Mouse (Mus musculus) stomach, embryonic 15.5 days (tissue): ENCODE measurements at regions not wholly inside any gene's neighbourhood (a gene's known extent, or its start where the extent isn't known, plus 50 kb on each side); places are given as distances from the start of the nearest gene placed in this dataset.

Experiments used
- ATAC-seq: fragments of 200-750 bp; cut with Nextera tagmentation; 2 replicates; pipeline ENCODE4 v1.8.0; 2017; ENCODE audit warnings: low read depth, moderate number of reproducible peaks, moderate TSS enrichment; ENCODE audit not compliant: insufficient read depth, low FRiP score
- H3K27ac ChIP-seq: fragments of 300-500 bp; sonication (generic); 2 replicates; pipeline ENCODE4 v1.5.1; 2015; ENCODE audit warnings: mild to moderate bottlenecking, inconsistent platforms
- H3K27me3 ChIP-seq: fragments of 300-500 bp; sonication (generic); replicated peaks from 2 replicates; pipeline ENCODE4 v1.6.1; 2015; ENCODE audit warnings: inconsistent platforms
- H3K36me3 ChIP-seq: fragments of 300-500 bp; sonication (generic); 2 replicates; pipeline ENCODE4 v1.6.1; 2015; ENCODE audit warnings: inconsistent platforms
- H3K4me1 ChIP-seq: fragments of 300-500 bp; sonication (generic); 2 replicates; pipeline ENCODE4 v1.6.1; 2015; ENCODE audit warnings: inconsistent platforms
- H3K4me2 ChIP-seq: fragments of 300-500 bp; sonication (generic); 2 replicates; pipeline ENCODE4 v1.6.1; 2015; ENCODE audit warnings: mild to moderate bottlenecking, inconsistent platforms
- H3K4me3 ChIP-seq: fragments of 300-500 bp; sonication (generic); replicated peaks from 2 replicates; pipeline ENCODE4 v1.5.1; 2015; ENCODE audit warnings: inconsistent platforms
- H3K9ac ChIP-seq: fragments of 300-500 bp; sonication (generic); 2 replicates; pipeline ENCODE4 v1.6.1; 2015; ENCODE audit warnings: inconsistent platforms
- H3K9me3 ChIP-seq: fragments of 300-500 bp; sonication (generic); 2 replicates; pipeline ENCODE4 v1.6.1; 2016; ENCODE audit warnings: inconsistent platforms
- WGBS: fragments of 180-500 bp; shearing (Covaris S2); methylation state at CpG from one replicate; pipeline ENCODE4 v1.1.7; 2015; 5-methylcytosine and 5-hydroxymethylcytosine counted together

DNA sequence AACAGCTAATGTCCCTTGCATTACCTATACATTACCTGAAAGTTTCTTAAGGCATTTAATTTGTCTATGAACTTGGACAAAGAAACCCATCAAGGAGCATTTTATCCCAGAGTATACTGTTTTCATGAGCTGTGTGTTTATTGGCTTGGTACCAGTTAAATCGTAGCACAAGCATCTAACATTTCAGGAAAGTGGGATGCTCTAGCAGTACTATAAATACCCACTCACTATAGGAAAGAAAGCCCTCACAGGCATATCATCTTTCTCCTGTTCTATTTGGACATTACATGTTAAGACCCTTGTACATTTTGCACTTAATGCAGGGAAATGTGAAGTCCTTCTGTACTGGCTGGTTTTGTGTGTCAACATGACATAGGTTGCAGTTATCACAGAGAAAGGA lies 163.9 kb downstream of the Ptprc start:
- H3K9me3 ChIP-seq, result no peaks in the 10 kb centered on the region
- H3K27ac ChIP-seq, result no peak overlapping the region
- H3K4me1 ChIP-seq, result 0 out of 2 replicates have a peak, but pooled peaks cover 2% of the 10 kb centered on the region
- H3K36me3 ChIP-seq, result no peaks in the 10 kb centered on the region
- no peak overlapping the region for H3K9ac ChIP-seq
- no peak overlapping the region for H3K4me2 ChIP-seq
- WGBS, result 44% methylated on average over 1 of the region's 1 CpGs
- H3K4me3 ChIP-seq, result no peak overlapping the region
- H3K27me3 ChIP-seq, result no peaks in the 10 kb centered on the region
- ATAC-seq, result no peak

DNA sequence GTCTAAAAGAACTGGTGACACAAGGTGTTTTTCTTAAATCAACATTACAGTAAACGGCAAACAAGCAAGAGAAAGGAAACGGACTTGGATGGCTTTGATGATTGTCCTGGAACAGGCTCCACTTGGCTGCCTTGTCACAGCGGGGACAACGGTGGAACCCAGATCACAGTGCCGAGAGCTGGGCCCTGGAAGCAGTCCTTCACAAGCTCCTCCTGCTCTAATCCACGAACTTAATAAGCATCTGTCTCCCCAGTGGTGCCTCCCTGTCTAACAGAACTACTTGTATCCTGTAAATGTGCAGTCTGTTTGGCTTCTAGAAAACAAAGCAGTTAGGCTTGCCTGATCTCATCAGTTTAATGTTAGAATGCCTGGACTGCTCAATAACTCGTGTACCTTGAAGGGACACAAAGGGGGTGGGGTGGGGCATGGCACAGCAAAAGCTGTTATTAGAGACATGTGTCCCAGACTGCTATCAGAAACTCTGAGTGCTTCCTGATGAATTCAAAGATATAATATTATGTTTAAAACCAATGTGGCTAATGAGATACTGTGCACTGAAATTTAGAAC lies 164.5 kb downstream of the Ptprc start:
- Histone ChIP-seq H3K27ac (no peak overlapping the region), H3K4me3 (no peak overlapping the region), H3K9ac (no peak overlapping the region), H3K36me3 (no peaks in the 10 kb centered on the region), H3K27me3 (no peaks in the 10 kb centered on the region), H3K9me3 (no peaks in the 10 kb centered on the region), H3K4me1 (0 out of 2 replicates have a peak, but pooled peaks cover 2% of the 10 kb centered on the region), H3K4me2 (no peak overlapping the region)
- no peak for ATAC-seq
- WGBS, result 42% methylated on average over 7 of the region's 7 CpGs

DNA sequence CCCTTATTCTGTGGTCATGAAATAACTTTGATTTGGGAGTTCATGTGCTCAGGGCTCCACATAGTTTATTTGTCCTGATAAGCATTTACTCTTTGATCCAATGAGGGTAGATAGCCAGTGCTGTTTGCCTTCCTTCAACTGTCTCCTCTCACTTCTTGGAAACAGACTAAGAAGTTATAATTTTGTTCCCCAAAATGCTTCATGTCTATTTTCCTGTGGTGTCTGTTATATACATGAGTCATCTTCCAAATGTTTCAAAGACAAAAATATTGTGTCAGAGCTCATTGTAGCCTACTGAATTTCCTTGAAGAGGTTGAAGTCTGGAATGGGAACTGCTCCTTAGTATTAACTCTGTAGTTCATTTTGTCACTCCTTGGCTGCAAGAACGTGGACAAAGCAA lies 168.7 kb downstream of the Ptprc start:
- Histone ChIP-seq H3K27me3 (no peaks in the 10 kb centered on the region), H3K27ac (no peak overlapping the region), H3K9me3 (no peaks in the 10 kb centered on the region), H3K4me2 (no peak overlapping the region), H3K9ac (no peak overlapping the region), H3K4me3 (no peak overlapping the region), H3K36me3 (no peaks in the 10 kb centered on the region), H3K4me1 (0 out of 2 replicates have a peak, but pooled peaks cover 2% of the 10 kb centered on the region)
- 50% methylated on average over 1 of the region's 1 CpGs for WGBS
- no peak for ATAC-seq

DNA sequence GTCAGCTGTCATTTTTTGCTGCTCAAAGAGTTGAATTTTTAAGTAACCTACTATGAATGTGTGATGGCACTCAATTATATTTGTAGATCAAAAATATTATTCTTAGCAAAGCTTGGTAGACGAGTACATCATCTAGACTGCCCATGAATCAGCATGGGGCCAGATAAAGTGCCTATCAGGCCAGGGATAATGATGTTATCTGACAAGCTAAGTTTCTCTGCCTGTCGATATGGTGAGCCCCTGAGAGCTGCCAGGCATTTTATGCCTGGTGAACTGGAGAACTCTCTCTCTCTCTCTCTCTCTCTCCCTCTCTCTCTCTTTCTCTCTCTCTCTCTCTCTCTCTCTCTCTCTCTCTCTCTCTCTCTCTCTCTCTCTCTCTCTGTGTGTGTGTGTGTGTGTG lies 171.2 kb downstream of the Ptprc start:
- Histone ChIP-seq H3K27me3 (no peaks in the 10 kb centered on the region), H3K4me2 (no peak overlapping the region), H3K36me3 (no peaks in the 10 kb centered on the region), H3K9me3 (no peaks in the 10 kb centered on the region), H3K4me1 (no peaks in the 10 kb centered on the region), H3K4me3 (no peak overlapping the region), H3K9ac (no peak overlapping the region), H3K27ac (no peak overlapping the region)
- ATAC-seq, result no peak
- WGBS, result 58% methylated on average over 2 of the region's 2 CpGs

DNA sequence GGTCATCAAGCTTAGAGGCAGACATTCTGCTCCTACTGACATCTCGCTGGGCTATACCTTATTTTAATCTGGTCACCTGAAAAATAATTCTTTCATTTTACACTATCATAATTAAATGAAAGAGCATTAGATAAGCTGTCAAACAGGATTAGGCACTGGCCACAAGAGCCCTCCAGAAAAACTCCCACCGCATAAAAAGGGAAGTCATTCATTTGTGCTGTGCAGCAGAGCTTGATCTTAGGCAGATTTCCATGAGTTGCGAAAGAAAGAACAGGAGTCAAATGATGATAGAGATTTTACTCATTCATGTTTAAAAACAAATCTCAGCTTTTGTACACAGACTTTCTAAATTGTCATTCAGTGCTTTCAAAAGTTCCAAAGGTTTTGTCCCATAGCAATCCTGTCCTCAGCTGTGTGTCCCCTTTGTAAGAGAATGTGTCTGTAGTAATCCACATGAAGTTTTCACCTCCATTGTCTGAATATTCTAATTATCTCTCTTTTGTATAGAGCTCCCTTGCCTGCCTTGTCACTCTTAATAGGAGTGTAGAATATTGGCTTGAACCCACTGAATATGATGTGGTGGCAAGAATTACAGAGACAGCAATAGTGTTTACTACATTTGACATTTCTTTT lies 176.1 kb downstream of the Ptprc start:
- no peak overlapping the region for H3K9ac ChIP-seq
- H3K27ac ChIP-seq, result no peak overlapping the region
- no peak for ATAC-seq
- no peaks in the 10 kb centered on the region for H3K36me3 ChIP-seq
- H3K4me1 ChIP-seq, result no peaks in the 10 kb centered on the region
- H3K9me3 ChIP-seq, result no peaks in the 10 kb centered on the region
- H3K27me3 ChIP-seq, result no peaks in the 10 kb centered on the region
- H3K4me2 ChIP-seq, result no peak overlapping the region
- 75% methylated on average over 3 of the region's 3 CpGs for WGBS
- no peak overlapping the region for H3K4me3 ChIP-seq

DNA sequence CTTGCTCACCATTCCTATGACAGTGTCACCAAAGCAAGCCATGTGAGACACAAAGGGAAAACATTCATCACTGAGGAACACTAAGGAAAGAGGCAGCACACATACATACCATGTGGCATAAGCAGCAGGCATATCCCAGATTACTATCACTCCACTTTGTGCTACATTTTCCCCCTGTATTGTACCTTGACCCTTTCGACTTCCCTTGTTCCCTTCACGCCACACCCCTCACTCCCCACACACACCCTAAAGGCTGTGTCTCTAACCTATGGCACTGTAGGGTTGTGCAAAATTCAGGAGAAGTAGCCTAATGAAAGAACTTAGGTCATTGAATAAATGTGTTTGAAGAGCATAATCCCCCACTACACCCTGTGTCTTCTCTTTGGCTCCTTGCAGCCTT lies 179.5 kb downstream of the Ptprc start:
- H3K4me2 ChIP-seq, result no peak overlapping the region
- H3K27me3 ChIP-seq, result no peaks in the 10 kb centered on the region
- no peak overlapping the region for H3K4me3 ChIP-seq
- H3K9ac ChIP-seq, result no peak overlapping the region
- H3K27ac ChIP-seq, result no peak overlapping the region
- H3K9me3 ChIP-seq, result no peaks in the 10 kb centered on the region
- 85% methylated on average over 2 of the region's 2 CpGs for WGBS
- H3K36me3 ChIP-seq, result no peaks in the 10 kb centered on the region
- H3K4me1 ChIP-seq, result no peaks in the 10 kb centered on the region
- ATAC-seq, result no peak

DNA sequence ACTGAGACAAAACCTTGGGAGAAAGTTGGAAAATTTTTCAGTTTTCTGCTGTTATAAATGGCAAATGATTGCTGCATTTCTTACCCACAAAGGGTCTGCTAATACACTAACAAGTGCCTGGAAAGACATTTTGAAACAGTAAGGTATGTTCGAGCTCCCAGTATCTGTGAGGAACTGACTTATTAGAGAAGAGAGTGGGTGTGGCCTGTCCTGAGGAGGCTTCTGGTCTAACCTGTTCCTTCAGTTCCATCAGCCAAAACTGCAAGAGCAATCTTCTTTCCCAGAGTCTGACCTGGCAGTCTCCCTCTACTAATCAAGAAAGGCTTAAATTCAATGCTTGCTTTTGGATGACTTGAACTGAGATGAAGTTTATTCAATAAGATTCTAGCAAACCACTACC lies 183.6 kb downstream of the Ptprc start:
- H3K27ac ChIP-seq, result no peak overlapping the region
- no peaks in the 10 kb centered on the region for H3K36me3 ChIP-seq
- 74% methylated on average over 1 of the region's 1 CpGs for WGBS

DNA sequence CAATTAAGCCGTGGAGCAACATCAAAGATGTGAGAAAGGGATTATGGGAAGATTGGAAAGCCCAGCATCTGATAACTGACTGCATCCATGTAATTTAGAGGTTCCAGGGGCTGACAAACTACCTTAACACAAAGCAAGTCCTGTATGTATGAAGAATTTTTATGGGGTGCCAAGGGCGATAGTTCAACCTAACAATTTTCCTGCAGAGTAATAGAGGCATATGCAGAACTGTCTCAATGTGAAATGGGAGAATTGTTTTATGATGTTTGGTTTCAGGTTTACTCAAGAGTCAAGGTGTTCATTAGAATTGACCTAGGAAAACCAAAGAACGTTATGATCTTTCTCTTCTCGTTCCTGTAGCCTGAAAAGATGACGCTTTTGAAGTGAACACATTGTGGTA lies 184.1 kb downstream of the Ptprc start:
- 83% methylated on average over 5 of the region's 5 CpGs for WGBS
- H3K36me3 ChIP-seq, result no peaks in the 10 kb centered on the region

More for the DNA sequence above, 183.6 kb downstream of the Ptprc start:
- Histone ChIP-seq H3K4me3 (no peak overlapping the region), H3K4me1 (no peaks in the 10 kb centered on the region), H3K4me2 (no peak overlapping the region), H3K9ac (no peak overlapping the region), H3K27me3 (no peaks in the 10 kb centered on the region), H3K9me3 (no peaks in the 10 kb centered on the region)
- ATAC-seq, result no peak

DNA sequence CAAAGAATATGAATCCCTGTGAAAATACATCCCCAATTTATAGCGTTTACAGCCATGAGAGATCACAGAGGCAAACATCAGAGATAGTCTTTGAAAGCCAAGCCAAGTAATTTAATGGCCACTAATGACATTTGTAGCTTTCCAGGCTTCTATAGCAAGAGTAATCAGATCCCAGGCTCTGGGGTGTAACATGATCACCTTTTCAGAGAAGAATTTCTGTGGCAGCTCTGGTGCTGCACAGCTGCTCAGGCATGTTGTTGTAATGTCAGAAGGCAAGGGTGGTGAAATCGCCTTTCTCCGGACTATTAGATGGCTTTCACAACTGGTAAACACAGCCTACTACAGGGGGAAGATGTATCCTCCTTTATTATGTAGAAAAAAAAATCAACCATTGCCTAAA lies 202.1 kb downstream of the Ptprc start:
- Histone ChIP-seq H3K4me3 (no peak overlapping the region), H3K4me2 (no peak overlapping the region), H3K9me3 (no peaks in the 10 kb centered on the region), H3K4me1 (no peaks in the 10 kb centered on the region), H3K27me3 (no peaks in the 10 kb centered on the region), H3K9ac (no peak overlapping the region), H3K36me3 (no peaks in the 10 kb centered on the region), H3K27ac (no peak overlapping the region)
- ATAC-seq, result no peak
- WGBS, result 44% methylated on average over 3 of the region's 3 CpGs

More for the DNA sequence above, 184.1 kb downstream of the Ptprc start:
- H3K9ac ChIP-seq, result no peak overlapping the region
- H3K4me1 ChIP-seq, result no peaks in the 10 kb centered on the region
- no peak for ATAC-seq
- H3K4me3 ChIP-seq, result no peak overlapping the region
- no peak overlapping the region for H3K4me2 ChIP-seq
- H3K27ac ChIP-seq, result no peak overlapping the region
- no peaks in the 10 kb centered on the region for H3K27me3 ChIP-seq
- H3K9me3 ChIP-seq, result no peaks in the 10 kb centered on the region

DNA sequence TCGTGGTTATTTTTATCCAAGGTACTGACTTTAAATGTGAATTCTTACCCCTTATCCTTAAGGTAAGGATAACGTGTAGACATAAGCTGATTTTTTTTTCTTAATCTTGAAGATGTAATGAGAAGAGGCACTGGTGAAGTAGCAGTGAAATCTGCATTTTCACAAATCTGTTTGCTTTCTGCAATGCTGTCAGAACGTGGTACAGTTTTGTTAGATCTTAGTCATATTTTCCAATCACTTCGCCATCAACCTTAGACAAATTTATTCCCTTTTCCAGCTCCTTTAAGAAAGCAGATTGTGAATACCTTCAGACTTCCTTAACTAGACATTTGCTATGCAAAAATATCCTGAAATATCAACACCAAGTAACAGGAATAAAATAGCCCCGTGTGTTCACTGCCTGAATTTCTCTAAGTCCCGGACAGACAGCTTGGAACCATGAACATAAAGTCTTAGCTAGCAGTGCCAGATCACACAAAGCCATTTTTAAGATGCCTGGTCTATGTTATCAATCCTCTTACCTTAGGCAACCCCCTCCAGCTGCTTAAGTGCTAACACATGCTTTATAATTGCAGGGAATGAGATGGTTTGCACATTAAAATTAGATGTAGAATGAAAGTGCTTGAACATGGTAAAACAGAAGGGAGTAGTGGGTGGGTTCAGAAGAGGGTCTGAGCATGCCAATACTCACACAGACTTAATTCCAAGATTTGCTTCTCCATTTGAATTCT lies 202.7 kb downstream of the Ptprc start:
- no peak overlapping the region for H3K9ac ChIP-seq
- H3K9me3 ChIP-seq, result no peaks in the 10 kb centered on the region
- H3K4me3 ChIP-seq, result no peak overlapping the region
- ATAC-seq, result no peak
- WGBS, result 64% methylated on average over 6 of the region's 6 CpGs
- H3K27ac ChIP-seq, result no peak overlapping the region
- H3K4me2 ChIP-seq, result no peak overlapping the region
- no peaks in the 10 kb centered on the region for H3K36me3 ChIP-seq
- no peaks in the 10 kb centered on the region for H3K27me3 ChIP-seq
- H3K4me1 ChIP-seq, result no peaks in the 10 kb centered on the region

DNA sequence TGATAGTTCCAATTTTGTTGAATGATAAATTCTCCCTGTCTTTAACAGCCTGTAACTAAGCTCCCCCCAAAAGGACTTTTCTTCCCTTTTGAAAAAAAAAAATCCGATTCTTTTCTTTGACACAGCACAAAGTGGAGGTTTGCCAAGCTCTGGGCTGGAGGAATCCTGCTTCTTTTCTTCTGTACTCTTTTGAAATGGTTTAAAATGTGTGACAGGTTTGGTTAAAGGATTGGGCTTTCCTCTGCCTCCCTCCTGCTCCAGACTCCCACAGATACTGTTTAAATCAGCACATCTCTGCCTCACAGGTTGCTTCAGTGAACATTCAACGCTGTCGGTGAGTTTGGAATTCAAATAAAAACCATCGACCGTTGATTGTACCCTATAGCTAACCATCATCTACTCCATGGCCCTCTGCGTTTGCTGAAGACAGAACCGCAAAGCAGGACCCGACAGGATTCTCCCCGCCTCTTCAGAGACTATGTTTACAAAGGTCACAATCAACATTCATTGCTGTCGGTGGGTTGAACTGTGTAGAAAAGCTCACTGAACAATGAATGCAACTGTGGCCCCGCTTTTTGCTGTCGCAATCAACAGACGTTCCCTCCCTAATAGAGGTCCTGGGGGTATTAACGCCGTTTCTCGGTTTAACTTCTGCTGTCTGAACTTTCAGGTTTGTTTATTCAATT lies 209.2 kb downstream of the Ptprc start:
- ATAC-seq, result no peak
- H3K27me3 ChIP-seq, result no peaks in the 10 kb centered on the region
- H3K27ac ChIP-seq, result no peak overlapping the region
- H3K36me3 ChIP-seq, result peaks cover 5% of the 10 kb centered on the region; the same call in 1 of the 2 replicates
- no peaks in the 10 kb centered on the region for H3K9me3 ChIP-seq
- WGBS, result 59% methylated on average over 16 of the region's 16 CpGs
- no peaks in the 10 kb centered on the region for H3K4me1 ChIP-seq
- H3K4me3 ChIP-seq, result no peak overlapping the region
- no peak overlapping the region for H3K4me2 ChIP-seq
- no peak overlapping the region for H3K9ac ChIP-seq

DNA sequence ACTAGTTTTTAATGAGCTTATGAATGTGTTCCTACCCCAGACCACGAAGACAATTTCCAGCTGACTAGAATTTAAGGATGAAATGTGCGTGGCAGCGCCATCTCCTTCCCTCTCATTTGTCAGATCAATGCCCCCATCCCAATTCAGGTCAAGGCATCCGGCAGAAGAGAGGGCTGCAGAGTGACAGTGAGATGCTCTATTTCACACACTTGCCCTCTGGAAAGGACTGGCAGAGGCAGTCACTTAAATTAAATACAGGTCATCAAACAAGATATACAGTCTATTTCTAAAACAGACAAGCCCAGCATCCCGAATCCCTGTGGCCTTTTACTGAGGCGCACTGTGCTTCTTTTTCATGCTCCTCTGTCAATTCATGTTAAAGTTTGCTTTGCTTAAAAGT lies 211.9 kb downstream of the Ptprc start:
- no peak for ATAC-seq
- H3K36me3 ChIP-seq, result peaks cover 8% of the 10 kb centered on the region; the same call in 1 of the 2 replicates
- no peaks in the 10 kb centered on the region for H3K4me1 ChIP-seq
- H3K4me3 ChIP-seq, result no peak overlapping the region
- 81% methylated on average over 6 of the region's 6 CpGs for WGBS
- H3K9ac ChIP-seq, result no peak overlapping the region
- no peak overlapping the region for H3K27ac ChIP-seq
- no peak overlapping the region for H3K4me2 ChIP-seq
- H3K9me3 ChIP-seq, result no peaks in the 10 kb centered on the region
- no peaks in the 10 kb centered on the region for H3K27me3 ChIP-seq
